Mouse (Mus musculus): Measurements from ENCODE around the gene Abcd2.

The Abcd2 gene

DNA sequence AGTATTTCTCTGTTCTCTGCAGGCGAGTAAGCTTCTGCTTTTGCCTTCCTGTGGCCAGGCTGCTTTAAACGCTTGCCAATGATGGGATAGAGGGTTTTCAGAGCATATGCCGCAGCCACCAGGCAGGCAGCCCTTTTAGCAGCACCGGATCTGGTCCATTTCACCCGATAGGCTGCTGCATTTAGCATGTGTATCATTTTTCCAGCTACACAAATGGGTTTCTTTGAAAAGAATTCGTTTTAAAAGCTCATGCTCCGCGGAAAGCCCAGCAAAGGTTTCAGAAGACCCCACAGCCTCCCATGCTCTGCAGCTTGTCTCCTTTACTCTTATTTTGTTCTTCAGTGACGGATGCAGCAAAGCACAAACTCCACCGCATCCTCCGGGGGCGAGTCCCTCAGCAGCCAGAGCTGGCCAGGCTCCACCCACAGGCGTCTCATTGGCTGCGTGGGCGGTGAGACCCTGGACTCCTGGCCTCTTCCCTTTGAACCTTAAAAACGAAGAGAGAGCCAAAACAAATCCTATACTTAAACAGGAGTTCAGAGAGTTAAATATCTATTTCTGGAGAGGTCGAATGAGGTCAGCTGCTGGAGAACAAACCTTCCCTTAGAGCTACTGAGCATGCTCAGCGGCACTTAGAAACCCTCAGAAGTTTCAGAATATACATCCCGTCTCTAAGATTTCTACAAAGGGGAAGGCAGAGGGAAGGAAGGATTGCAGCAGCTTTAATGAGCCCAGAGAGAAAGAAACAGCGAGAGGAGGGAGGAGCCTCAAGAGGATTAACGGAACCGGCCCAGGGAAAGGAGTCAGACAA, at the start of gene Abcd2:
TSS of gene Abcd2 (minus strand) at position 388 of the 811 bp plus-strand sequence.
- in situ Hi-C loops (cut with MboI; ENCODE audit: low sequenced_read_pairs) = no loop called here

DNA sequence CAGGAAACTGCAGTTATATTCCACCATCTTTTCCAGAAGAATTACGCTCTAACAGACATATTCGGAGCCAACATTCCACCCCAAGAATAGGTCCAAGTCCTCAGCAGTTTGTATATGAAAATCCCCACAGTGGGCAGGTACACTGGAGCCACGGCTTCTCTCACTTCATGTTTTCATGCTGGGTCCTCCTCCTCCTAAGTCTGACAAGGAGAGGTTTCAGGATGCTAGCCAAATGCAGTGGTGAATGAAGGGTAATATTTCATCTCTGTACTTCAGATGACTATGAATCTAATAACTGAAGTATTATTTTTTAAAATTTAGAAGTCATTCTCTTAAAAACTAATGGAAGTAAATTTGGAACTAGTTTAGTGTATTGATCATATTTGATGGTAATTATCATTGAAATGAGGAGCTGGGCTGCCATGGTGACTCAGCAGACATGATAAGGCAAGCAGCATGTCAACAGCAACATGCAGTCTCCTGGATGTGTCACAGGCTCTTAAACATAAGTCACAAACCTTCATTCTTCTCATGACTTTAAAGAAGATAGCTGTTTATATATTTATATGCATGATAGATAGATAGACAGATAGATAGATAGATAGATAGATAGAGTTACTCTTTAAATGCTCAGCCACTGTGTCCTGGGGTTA, 49.2 kb upstream of the Abcd2 start:
- in situ Hi-C loops (cut with MboI; ENCODE audit: low sequenced_read_pairs) = no loop called here

DNA sequence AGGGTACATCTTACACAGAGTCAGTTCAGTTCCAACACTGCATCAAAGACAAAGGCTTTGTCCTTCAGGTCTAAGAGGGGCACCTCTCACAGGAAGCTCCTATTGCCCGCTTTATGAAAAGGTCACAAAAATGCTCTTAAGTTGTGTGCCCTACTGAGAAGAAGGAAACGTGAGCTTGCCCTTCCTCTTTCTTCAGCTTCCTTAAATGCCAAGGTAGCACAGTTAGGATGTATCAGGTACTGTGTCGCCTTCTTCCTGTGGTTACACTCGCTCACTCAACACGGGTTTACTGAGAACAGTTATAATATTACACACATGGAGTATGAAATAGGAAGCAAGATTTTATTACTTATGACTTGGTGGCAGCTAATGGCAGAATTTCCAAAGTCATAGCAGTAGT, 45.7 kb upstream of the Abcd2 start:
- in situ Hi-C loops (cut with MboI; ENCODE audit: low sequenced_read_pairs) = no loop called here

DNA sequence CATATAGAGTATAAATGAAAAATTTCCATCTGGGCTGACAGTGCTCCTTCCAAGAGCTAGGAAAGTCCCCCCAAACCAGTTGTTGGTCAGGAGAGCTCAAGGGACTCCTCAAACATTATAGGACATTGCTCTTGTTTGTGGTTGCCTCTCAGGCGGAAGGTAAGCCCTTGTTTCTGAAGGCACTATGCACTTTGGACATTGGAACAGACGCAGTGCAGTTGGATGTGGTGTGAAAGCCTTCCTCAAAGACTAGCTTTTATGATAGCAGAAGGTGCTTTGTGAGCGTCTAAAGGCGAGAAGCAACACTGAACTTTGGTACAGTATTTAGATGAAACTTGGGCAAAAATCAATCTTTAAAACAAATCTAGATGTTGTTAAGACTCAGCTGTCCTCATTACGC, 14.9 kb upstream of the Abcd2 start:
- in situ Hi-C loops (cut with MboI; ENCODE audit: low sequenced_read_pairs) = no loop called here

DNA sequence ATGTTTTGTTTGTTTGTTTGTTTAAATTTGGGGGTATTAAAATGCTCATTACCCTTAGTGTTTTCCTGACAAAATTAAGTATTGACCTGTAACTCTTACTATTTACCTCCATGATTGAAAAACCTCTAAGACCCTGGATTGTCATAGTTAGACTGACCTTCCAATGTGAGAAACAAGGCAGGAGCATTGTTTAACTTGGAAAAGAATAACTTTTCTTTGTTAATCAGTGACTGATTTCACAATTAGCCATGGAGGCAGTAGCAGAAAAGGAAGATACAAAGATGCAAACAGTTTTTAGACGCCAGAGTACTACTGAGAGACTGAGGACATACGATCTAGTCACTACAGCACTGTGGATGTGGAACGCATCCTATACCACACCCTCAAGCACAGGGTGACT, 11.9 kb upstream of the Abcd2 start:
- in situ Hi-C loops (cut with MboI; ENCODE audit: low sequenced_read_pairs) = no loop called here

DNA sequence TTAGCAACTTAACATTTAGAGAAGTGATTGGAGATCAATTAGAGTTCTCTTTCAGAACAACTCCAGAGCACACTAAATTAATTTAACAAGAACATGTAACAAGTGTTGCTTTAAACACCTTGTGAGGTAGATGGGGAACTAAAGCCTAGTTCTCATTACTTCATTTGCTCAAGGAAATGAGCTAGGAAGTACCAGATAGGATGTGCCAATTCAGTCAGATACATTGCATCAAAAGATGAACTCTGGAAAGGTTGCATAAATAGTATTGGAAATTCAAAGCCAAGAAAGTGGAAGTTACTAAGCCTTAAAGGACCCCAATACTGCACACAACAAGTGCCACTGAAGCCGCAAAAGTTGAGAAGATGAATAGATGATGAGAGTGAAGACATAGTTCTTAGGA, 10.9 kb upstream of the Abcd2 start:
- in situ Hi-C loops (cut with MboI; ENCODE audit: low sequenced_read_pairs) = no loop called here

DNA sequence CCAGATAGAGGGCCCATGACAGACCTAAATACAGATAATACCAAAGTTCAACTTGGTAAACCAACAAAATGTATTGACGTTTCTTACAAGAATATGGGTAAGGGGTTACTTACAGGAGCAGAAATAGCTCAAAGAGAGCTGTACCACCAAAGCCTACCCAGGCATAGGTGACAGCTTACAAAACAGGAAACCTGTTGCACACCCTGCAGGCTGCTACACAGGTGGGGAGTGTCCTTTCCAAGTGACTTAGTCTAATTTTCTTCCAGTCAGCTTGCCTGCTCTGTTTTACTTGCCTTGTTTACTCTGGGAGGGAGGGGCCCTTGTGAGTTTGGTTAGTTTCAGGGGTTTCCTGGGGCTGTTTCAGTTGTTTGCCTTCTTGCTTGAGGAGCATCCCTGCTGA, 9.2 kb upstream of the Abcd2 start:
- in situ Hi-C loops (cut with MboI; ENCODE audit: low sequenced_read_pairs) = no loop called here

DNA sequence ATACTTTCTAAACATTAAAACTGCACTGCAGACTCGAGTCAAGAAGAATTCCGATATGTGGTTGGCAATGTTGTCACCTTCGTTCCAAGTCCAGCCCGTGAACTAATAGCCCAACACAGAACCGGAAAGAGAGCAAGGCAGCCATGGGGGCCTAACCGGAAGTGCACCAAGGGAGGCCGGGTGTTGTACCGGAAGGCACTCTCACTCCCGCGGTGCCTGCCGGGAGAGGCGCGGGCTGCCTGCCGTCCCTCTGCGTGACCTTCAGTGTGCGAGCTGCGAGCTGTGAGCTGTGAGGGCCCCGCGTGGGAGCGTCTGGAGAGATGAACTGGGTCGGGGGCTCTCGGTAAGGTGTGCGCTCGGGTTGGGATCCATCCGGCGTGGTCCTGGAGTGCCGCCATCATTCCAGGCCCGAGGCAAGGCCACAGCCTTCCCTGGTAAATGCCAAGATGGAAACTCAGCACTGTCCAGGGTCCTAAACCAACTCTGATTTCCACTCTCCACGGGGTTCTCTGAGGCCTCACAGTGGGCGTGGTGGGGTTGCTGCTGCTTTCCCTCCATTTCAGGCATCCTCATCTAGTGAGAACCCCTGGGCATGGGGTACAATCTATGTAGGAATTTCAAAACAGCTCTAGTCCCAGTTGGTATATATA, 7.8 kb upstream of the Abcd2 start, which contains the start of gene CN725425:
TSS of gene CN725425 (plus strand) at position 239 of the 650 bp plus-strand sequence.
- in situ Hi-C loops (cut with MboI; ENCODE audit: low sequenced_read_pairs) = no loop called here

DNA sequence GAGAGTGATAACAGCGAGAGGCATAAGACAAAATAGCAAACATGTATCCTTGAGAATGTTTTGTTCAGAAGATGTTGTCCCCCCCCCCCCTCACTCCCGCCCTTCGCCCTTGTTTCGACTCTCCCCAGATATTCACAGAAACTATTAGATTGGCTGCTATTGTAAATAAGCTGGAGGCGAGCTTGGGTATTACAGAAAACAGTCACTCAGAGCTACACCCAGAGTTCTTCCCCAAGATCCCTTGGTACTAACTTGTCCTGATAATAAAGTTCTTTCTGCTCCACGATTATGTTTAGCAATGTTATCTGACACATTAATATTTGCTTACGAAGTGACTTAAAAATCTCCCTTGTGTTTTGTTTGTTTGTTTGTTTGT, 612 bp upstream of the Abcd2 start:
- in situ Hi-C loops (cut with MboI; ENCODE audit: low sequenced_read_pairs) = no loop called here

DNA sequence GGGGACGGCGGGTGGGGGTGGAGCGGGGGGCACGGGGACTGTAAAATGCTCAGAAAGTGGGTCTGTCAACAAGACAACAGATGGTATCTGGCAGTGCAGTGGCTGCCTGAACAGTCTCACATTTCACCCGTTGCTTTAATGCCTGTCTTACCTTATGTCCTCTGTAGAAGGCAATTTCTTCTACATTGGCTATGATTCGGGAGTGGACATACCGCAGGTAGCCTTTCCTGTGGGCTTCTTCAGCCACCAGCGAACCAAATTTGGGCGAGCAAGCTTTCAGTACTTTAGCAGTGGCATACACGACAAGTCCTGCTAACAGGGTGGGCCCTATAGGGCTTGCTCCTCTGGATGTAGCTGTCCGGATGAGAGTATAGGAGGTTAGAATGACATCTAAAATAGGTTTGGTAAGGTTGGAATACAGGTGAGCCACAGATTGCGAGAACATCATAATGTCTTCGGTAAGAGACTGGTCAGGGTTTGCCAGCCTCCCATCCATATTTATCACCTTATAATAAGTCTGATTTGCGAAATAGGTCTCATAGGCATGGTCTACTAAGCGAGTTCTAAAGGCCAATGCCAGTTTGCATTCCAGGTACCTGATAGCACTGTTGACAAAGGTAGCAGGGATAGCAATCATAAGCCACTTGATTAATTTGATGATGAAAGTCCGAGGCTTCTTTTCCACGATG, 936 bp downstream of the Abcd2 start:
- in situ Hi-C loops (cut with MboI; ENCODE audit: low sequenced_read_pairs) = no loop called here

DNA sequence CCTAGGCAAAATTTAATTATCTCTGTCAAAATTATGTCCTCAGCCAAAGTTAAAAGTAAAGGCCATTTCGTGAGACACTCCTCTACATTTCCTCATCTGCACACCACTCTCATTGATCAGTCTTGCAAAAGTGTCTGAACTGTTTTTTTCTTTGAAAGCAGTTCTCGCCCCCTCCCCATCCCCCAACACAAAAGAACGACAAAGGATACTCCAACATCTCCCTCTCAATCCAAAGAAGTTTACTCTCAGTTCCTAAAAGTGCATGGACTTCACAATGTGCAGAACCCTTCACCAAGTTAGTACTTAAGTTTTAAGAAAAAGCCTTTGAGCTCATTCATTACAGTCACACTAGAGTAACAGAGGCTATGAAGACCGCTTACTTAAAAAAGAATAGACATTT, 1.6 kb downstream of the Abcd2 start:
- in situ Hi-C loops (cut with MboI; ENCODE audit: low sequenced_read_pairs) = no loop called here

DNA sequence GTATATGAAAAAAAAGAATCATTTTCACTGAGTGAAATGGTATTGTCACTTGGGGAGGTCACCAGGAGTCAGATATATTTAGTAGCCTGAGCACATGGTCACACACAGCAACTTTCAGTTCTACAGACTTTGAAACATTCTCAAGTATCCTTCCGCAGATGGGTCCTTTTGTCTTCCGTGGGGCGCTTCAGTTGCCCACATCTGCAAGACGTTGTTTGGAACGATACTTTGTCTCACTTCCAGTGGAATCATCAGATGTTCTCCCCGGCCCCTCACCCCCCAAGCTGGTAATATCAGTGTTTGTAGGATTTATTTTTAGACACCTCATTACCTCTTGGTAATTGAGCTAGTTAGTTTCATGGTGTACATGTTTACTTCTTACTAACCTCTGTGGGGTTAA, 5.2 kb downstream of the Abcd2 start:
- in situ Hi-C loops (cut with MboI; ENCODE audit: low sequenced_read_pairs) = no loop called here

DNA sequence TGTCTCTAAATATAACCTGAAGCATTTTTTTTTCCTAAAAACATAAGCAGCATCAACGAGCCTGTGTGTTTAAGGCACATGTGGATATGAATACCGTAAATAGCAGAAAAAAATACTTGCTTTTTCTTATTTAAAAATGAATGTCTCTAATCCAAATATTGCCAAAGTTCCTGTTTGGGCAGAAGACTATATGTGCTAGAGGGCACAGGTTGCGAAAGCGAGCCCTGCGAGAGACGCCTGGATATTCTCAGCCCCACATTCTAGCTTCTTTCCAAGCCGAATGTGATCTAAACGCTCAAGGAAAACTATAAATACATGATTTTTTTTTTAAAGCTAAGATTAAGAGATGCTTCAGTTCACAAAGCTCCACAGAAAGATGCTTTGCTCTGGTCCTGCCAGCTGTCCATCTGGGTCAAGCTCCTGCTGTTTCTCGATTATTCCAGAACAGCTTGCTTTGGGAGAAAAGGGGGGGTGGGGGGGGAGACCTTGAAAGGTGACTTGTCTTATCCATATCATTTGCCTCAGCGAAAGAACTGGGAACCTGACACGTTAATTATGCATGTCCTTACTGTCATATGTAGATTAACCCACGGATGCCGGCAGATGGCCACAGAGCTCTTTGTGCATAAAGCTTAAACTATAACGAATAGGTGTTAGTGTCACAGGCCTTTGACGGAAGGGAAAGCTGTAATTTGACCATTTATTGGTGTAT, 11.5 kb downstream of the Abcd2 start:
- in situ Hi-C loops (cut with MboI; ENCODE audit: low sequenced_read_pairs) = no loop called here

DNA sequence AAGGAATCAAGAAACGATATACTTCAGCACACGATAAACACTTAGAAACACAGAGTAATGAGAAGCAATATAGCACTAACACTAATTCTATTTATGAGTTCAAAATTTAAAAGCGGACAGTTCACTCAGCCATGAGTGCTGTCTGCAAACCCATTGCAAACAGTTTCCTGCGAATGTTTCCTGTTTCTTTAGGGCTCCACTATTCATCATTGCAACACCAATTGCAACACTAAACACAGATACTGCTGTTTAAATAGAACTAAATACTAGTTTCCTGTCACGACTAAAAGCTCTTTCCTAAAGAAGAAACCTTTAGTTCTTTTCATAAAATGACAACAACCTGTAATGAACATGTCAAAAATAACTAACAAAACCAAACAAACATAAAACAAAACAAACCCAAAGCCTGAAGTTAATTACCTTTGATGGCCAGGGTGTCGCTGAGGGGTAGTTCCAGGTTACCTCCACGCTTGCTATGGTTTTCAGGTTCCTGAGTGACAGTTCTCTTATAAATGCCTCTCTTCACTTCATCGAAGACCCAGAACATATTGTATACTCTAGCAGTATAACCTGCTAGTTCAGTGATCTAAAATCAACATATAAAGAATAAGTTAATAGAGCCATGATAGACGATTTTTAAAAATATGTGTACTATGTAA, 12.8 kb downstream of the Abcd2 start:
- in situ Hi-C loops (cut with MboI; ENCODE audit: low sequenced_read_pairs) = no loop called here

DNA sequence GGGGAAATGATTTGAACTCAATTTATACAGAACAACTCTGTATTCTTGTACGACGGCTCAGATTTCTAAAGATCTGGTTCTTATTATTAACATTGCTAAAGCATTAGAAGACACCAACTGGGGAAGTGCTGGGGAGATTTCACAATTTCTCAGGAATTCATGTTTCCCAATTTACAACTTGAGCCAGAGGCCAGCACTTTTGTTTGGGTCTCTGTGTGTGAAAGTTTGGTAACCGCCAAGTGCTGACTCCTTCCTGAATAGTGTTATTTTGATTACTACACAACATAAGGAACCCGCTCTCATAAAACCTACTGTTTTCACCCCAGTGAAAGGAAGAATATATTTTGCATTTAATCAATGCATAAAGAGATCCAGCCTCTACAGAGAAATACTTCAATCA, 19.4 kb downstream of the Abcd2 start:
- in situ Hi-C loops (cut with MboI; ENCODE audit: low sequenced_read_pairs) = no loop called here

DNA sequence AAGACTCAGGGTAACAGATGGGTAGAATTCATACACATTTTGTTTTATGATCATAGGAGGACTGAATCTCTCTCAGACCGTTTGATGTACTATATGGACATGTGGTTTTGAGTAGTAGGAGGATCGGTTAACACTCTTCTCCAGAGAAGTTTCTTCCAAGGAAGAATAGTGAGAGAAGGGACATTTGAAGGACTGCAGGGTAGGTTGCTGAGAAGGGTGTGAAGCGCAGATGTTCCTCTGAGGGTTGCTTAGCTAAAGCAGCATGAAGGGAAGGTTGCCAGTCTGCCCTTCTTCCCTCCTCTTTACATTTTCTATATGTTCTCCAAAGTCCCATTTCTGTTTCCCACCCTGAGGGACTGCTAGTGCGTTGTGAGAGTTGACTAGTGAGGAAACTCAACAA, 20.3 kb downstream of the Abcd2 start:
- in situ Hi-C loops (cut with MboI; ENCODE audit: low sequenced_read_pairs) = no loop called here

DNA sequence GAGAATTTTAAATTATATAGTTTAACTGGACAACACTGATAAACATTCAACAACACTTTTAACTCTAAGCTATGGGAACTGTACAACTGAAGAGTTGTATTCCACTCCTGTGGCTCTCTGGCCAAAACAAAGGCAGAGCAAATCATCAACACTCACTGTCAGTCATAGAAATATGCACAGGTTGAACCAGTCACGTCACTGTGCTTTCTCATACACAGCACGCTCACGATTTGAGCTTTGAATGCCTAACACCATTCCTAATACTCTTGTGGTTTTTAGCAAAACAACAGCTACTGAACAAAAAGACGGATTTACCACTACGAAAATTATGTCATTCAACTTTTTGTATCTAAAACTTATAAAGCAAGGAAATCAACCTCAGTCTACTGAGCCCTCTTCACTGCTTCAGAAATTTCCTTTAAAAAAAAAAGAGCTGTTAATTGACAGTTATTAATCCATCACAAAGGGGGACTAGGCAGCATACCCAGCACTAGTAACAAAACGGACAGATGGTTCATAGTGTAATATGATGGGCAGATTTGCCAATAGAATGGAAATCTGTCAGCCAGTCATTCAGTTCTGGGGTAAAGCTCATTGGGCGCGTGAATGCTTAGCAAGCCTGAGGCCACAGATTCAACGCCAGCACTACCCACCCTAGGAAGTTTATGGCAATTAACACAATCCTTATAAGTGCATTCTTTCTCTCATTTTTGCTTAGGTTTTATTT, 20.8 kb downstream of the Abcd2 start:
- in situ Hi-C loops (cut with MboI; ENCODE audit: low sequenced_read_pairs) = no loop called here

DNA sequence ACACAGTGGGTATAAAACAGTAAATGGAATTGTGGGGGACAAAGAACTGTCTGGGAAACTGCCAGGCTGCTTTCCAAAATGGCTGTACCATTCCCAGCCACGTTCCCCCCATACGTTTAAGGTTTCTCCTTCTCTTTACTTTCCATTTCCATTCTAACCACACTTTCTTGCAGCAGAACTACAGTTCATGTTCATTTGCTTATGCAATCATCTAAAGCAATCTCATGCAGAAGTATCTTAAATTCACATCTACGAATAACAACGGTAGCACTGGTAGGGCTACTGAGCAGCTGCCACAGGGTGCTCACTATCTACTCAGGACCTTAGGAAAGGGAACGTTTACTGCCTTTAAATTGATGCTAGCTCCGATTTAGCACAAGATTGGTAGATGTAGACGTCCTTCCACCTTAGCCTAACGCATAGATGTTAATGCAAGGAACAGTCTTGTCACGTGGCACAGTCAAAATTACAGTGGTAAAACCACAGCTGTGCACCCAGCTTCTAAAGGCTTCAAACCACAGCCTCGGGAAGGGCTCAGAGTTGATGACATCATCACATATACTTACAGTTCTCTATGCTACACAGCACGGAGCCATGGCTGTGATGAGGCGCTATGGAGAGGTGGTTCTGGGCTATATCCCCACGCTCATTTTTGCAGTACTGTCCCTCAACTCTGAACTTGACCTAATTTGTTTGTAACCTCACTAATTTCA, 23.6 kb downstream of the Abcd2 start:
- in situ Hi-C loops (cut with MboI; ENCODE audit: low sequenced_read_pairs) = no loop called here

DNA sequence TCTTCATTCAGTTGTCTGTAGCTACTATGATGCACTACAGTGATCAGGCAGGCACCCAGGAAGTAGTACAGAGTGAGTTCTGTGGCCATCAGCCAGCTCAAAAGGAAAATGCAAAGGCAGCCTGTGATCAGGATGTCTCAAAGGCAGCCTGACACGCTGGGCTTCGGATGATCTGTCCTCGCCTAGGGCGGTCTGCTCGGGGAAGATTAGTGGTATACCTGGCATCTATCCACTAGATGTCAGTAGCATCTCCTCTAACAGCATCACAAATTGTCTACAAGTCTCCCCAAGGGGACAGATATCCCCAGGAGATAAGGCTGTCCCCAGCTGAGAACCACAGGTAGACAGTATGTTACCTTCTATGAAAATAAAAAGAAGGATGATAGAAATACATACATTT, 26.6 kb downstream of the Abcd2 start:
- in situ Hi-C loops (cut with MboI; ENCODE audit: low sequenced_read_pairs) = no loop called here

Data from CH12F3 (cell line).